Mouse (Mus musculus) MEL (cell line): ENCODE measurements around the gene Tmem170b. TPM values are rescaled to one million over a fixed set of nuclear protein-coding genes. Genes with fewer than 3 reads are reported as not detected.

Source experiments
- DNase-seq: peaks from one replicate; pipeline ENCODE4 v3.0.0; 2011; ENCODE audit warnings: low read depth, low spot score
- H3K27ac ChIP-seq: 2 replicates; pipeline ENCODE4 v1.5.1; 2012; ENCODE audit warnings: low read depth, mild to moderate bottlenecking, control low read depth, low read length, moderate library complexity; ENCODE audit not compliant: control insufficient read depth
- H3K27me3 ChIP-seq, 2 experiments: fragments of 150-350 bp in 1 of 2; sonication (generic) in 1 of 2; 2 replicates each; pipeline ENCODE4 v1.6.1; 2012; ENCODE audit warnings: low read length in 2 of 2, mild to moderate bottlenecking in 2 of 2, improper control_type of control experiment in 1 of 2, moderate library complexity in 1 of 2; ENCODE audit not compliant: insufficient read depth in 2 of 2, control insufficient read depth in 1 of 2
- H3K36me3 ChIP-seq, 2 experiments: 2 replicates each; pipeline ENCODE4 v1.6.1; 2012 to 2014; ENCODE audit warnings: low read length in 2 of 2, improper control_type of control experiment in 1 of 2, inconsistent platforms in 1 of 2, mild to moderate bottlenecking in 1 of 2; ENCODE audit not compliant: insufficient read depth in 2 of 2, control insufficient read depth in 1 of 2
- H3K4me1 ChIP-seq, 2 experiments: fragments of 150-350 bp in 1 of 2; sonication (generic) in 1 of 2; 2 replicates each; pipeline ENCODE4 v1.6.1; 2012; ENCODE audit warnings: low read length in 2 of 2, improper control_type of control experiment in 1 of 2, mild to moderate bottlenecking in 1 of 2; ENCODE audit not compliant: insufficient read depth in 2 of 2, control insufficient read depth in 1 of 2
- H3K4me3 ChIP-seq, 2 experiments: fragments of 150-350 bp in 1 of 2; sonication (generic) in 1 of 2; 2 replicates each; pipeline ENCODE4 v1.5.1; 2012; ENCODE audit warnings: low read depth in 2 of 2, low read length in 2 of 2, mild to moderate bottlenecking in 2 of 2, moderate library complexity in 2 of 2, control low read depth in 1 of 2, improper control_type of control experiment in 1 of 2; ENCODE audit not compliant: control insufficient read depth in 1 of 2, insufficient read depth in 1 of 2
- H3K79me2 ChIP-seq: 2 replicates; pipeline ENCODE4 v1.6.1; 2012; ENCODE audit warnings: mild to moderate bottlenecking, low read length, moderate library complexity; ENCODE audit not compliant: control insufficient read depth, poor library complexity, insufficient read depth
- H3K9ac ChIP-seq: 2 replicates; pipeline ENCODE4 v1.6.1; 2012; ENCODE audit warnings: low read depth, mild to moderate bottlenecking, control low read depth, low read length, moderate library complexity; ENCODE audit not compliant: control insufficient read depth, poor library complexity, severe bottlenecking
- H3K9me3 ChIP-seq: fragments of 150-350 bp; sonication (generic); replicated peaks from 2 replicates; pipeline ENCODE4 v1.6.1; 2012; ENCODE audit warnings: mild to moderate bottlenecking, low read length, improper control_type of control experiment, moderate library complexity; ENCODE audit not compliant: insufficient read depth
- BHLHE40 ChIP-seq: IDR thresholded peaks from 2 replicates; pipeline ENCODE4 v1.6.1; 2012; ENCODE audit warnings: low read depth, mild to moderate bottlenecking, inconsistent platforms, low read length, improper control_type of control experiment, borderline replicate concordance
- CHD2 ChIP-seq: IDR thresholded peaks from 2 replicates; pipeline ENCODE4 v1.6.1; 2011; ENCODE audit warnings: low read length, improper control_type of control experiment
- CTCF ChIP-seq, 3 experiments: IDR thresholded peaks in 2 of 3; conservative IDR thresholded peaks in 1 of 3; 2 replicates each; pipeline ENCODE4 v1.5.1; 2011 to 2012; ENCODE audit warnings: low read length in 3 of 3, low read depth in 2 of 3, mild to moderate bottlenecking in 2 of 3, improper control_type of control experiment in 1 of 3, inconsistent platforms in 1 of 3, mixed read lengths in 1 of 3, moderate library complexity in 1 of 3; ENCODE audit not compliant: control insufficient read depth in 1 of 3, insufficient read depth in 1 of 3, poor library complexity in 1 of 3, severe bottlenecking in 1 of 3
- E2F4 ChIP-seq: IDR thresholded peaks from 2 replicates; pipeline ENCODE4 v1.6.1; 2011; ENCODE audit warnings: low read depth, low read length, improper control_type of control experiment, borderline replicate concordance
- ELF1 ChIP-seq: IDR thresholded peaks from 2 replicates; pipeline ENCODE4 v1.6.1; 2014; ENCODE audit warnings: low read depth, mild to moderate bottlenecking, inconsistent platforms, low read length, improper control_type of control experiment, moderate library complexity
- ETS1 ChIP-seq: IDR thresholded peaks from 2 replicates; pipeline ENCODE4 v1.6.1; 2012; ENCODE audit warnings: low read depth, mild to moderate bottlenecking, inconsistent platforms, low read length, improper control_type of control experiment, moderate library complexity
- JUND ChIP-seq: IDR thresholded peaks from 2 replicates; pipeline ENCODE4 v1.6.1; 2011; ENCODE audit warnings: low read depth, mild to moderate bottlenecking, improper control_type of control experiment, low read length
- KAT2A ChIP-seq: conservative IDR thresholded peaks from 2 replicates; pipeline ENCODE4 v1.6.1; 2012; ENCODE audit warnings: low read depth, low read length, improper control_type of control experiment, inconsistent platforms
- MAZ ChIP-seq: IDR thresholded peaks from 2 replicates; pipeline ENCODE4 v1.6.1; 2012; ENCODE audit warnings: low read depth, mild to moderate bottlenecking, inconsistent platforms, low read length, improper control_type of control experiment
- MEF2A ChIP-seq: IDR thresholded peaks from 2 replicates; pipeline ENCODE4 v1.6.1; 2014; ENCODE audit warnings: low read depth, mild to moderate bottlenecking, inconsistent platforms, low read length, improper control_type of control experiment; ENCODE audit not compliant: poor library complexity, insufficient replicate concordance, severe bottlenecking; ENCODE audit errors: extremely low read depth
- MYB ChIP-seq: IDR thresholded peaks from 2 replicates; pipeline ENCODE4 v1.6.1; 2011; ENCODE audit warnings: mild to moderate bottlenecking, low read depth, low read length, improper control_type of control experiment
- NELFE ChIP-seq: IDR thresholded peaks from 2 replicates; pipeline ENCODE4 v1.6.1; 2011; ENCODE audit warnings: low read depth, low read length, improper control_type of control experiment
- POLR2AphosphoS2 ChIP-seq: IDR thresholded peaks from 2 replicates; pipeline ENCODE4 v1.6.1; 2011; ENCODE audit warnings: low read length, improper control_type of control experiment
- POLR2AphosphoS5 ChIP-seq: IDR thresholded peaks from 2 replicates; pipeline ENCODE4 v1.6.1; 2012; ENCODE audit warnings: low read depth, borderline replicate concordance, mild to moderate bottlenecking, inconsistent platforms, low read length, moderate library complexity, mixed read lengths
- RAD21 ChIP-seq: IDR thresholded peaks from 2 replicates; pipeline ENCODE4 v1.6.1; 2011; ENCODE audit warnings: mild to moderate bottlenecking, low read depth, low read length, improper control_type of control experiment
- RCOR1 ChIP-seq: IDR thresholded peaks from 2 replicates; pipeline ENCODE4 v1.6.1; 2012; ENCODE audit warnings: low read depth, mild to moderate bottlenecking, inconsistent platforms, low read length, improper control_type of control experiment
- TBP ChIP-seq: IDR thresholded peaks from 2 replicates; pipeline ENCODE4 v1.8.0; 2011; ENCODE audit warnings: low read depth, low read length, improper control_type of control experiment
- UBTF ChIP-seq: IDR thresholded peaks from 2 replicates; pipeline ENCODE4 v1.6.1; 2012; ENCODE audit warnings: low read depth, mild to moderate bottlenecking, inconsistent platforms, low read length, improper control_type of control experiment, moderate library complexity, borderline replicate concordance; ENCODE audit not compliant: insufficient read depth
- ZC3H11A ChIP-seq: IDR thresholded peaks from 2 replicates; pipeline ENCODE4 v1.6.1; 2012; ENCODE audit warnings: low read depth, mild to moderate bottlenecking, inconsistent platforms, low read length, improper control_type of control experiment
- ZMIZ1 ChIP-seq: IDR thresholded peaks from 2 replicates; pipeline ENCODE4 v1.6.1; 2012; ENCODE audit warnings: low read depth, mild to moderate bottlenecking, inconsistent platforms, low read length, improper control_type of control experiment, moderate library complexity
- ZNF384 ChIP-seq: IDR thresholded peaks from 2 replicates; pipeline ENCODE4 v1.6.1; 2012; ENCODE audit warnings: low read depth, mild to moderate bottlenecking, inconsistent platforms, low read length, improper control_type of control experiment
- polyA plus RNA-seq, 2 experiments: library from polyadenylated mRNA; stranded (reverse) in 1 of 2; unstranded in 1 of 2; fragments of >175 nt in 1 of 2; fragments of >200 nt in 1 of 2; gene quantifications; 2 replicates each; pipeline versions ENCODE4 v1.2.1 to v1.2.4; 2012; ENCODE audit warnings: low replicate concordance in 2 of 2, low read depth in 1 of 2; ENCODE audit not compliant: insufficient read length in 2 of 2, insufficient read depth in 1 of 2, missing spikeins in 1 of 2
- total RNA-seq: library from RNA; depleted of rRNA; stranded (reverse); fragments of 300-350 nt; gene quantifications from 2 replicates; pipeline ENCODE4 v1.2.3, GENCODE M21; 2012

Gene Tmem170b
- total and polyA plus RNA-seq, 3 experiments: 5.2 to 7.0 TPM; not detected in 1

- TF ChIP-seq TBP: 0 out of 2 replicates have a peak, but pooled peaks have one; percentile 28
- TF ChIP-seq, all 39 proteins: peak for 11
Measured at GRCm38 (mm10) chr13:41605099-41606010, at the start of gene Tmem170b (continued).

- no peak overlapping the region for H3K9ac ChIP-seq
- H3K27me3 ChIP-seq: peaks cover 0 to 2% of the 10 kb centered on the region in 2 experiments; a peak in 2 of 4 replicates
- no peak overlapping the region for H3K4me3 ChIP-seq
- no peaks in the 10 kb centered on the region for H3K9me3 ChIP-seq
- TF ChIP-seq CTCF (IDR thresholded peaks at IDR 0.05 in 2 of 3, conservative IDR thresholded peaks at IDR 0.05 in 1 of 3; ENCODE audit: control insufficient read depth in 1 of 3, insufficient read depth in 1 of 3, low read depth in 2 of 3, low read length in 3 of 3, poor library complexity in 1 of 3, severe bottlenecking in 1 of 3): no peak
- TF ChIP-seq ZC3H11A: no peak
- TF ChIP-seq UBTF: no peak
- no peak for TF ChIP-seq MYB
- TF ChIP-seq ELF1: no peak
- TF ChIP-seq RCOR1: no peak
- TF ChIP-seq E2F4: no peak
- no peak for TF ChIP-seq CHD2
- TF ChIP-seq ZMIZ1: no peak
- TF ChIP-seq MEF2A: no peak
- no peak for TF ChIP-seq KAT2A
- no peak for TF ChIP-seq POLR2AphosphoS5
- no peak for TF ChIP-seq BHLHE40
- no peak for TF ChIP-seq JUND
- no peak for TF ChIP-seq POLR2AphosphoS2
- no peak for TF ChIP-seq NELFE
- TF ChIP-seq ZNF384: no peak
- TF ChIP-seq MAZ: no peak
- no peak for TF ChIP-seq RAD21
- no peak for TF ChIP-seq ETS1
- no peaks in the 10 kb centered on the region for H3K36me3 ChIP-seq
- no peak overlapping the region for H3K27ac ChIP-seq
- H3K79me2 ChIP-seq: no peaks in the 10 kb centered on the region
- no peak for DNase-seq
- no peaks in the 10 kb centered on the region for H3K4me1 ChIP-seq
Measured at GRCm38 (mm10) chr13:41561024-41561423, 44.7 kb upstream of the Tmem170b start.
